ENCODE assay signal across 9 mouse cellular contexts in the genomic region with DNA sequence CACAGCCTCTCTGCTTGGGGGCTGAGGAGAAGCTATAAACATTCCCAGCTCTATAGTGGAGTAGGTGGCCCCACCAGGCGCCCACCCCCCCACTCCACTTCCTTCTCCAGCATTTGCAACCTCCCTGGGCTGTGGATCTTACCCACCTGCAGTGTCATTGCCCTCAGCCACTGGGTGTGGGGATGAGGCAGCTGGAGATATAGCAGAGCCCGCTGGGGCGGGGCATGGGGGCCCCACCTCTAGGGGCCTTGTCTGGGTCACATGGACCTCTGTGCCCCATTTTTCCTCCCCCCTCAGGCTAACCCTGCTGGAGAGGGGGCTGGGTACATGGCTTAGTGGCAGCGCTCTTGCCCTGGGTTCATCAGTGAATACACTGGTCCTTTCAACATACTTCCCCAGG. TPM values are rescaled to one million over a fixed set of nuclear protein-coding genes. Genes with fewer than 3 reads are reported as not detected.
A peak's percentile ranks its signal among the peaks of the same experiment; 100 is the strongest.
DNase-seq lines count a peak whose midpoint lies in the region; ATAC-seq lines count a peak whose summit lies in the region.
"Had no signal": no experiment of that assay in that cellular context is flagged by ENCODE, and none has a peak within 500 bp of the region (broad histone marks: within the 10 kb centered on the region; RNA-seq: fewer than 3 reads in every experiment).

TSS of gene Grifin (minus strand) at position 176 of the 400 bp plus-strand sequence.

- no peak for DNase-seq in heart, adult 9 months (ENCODE audit: low spot score in 2 of 2)
- DNase-seq in thymus, postnatal 10 days (ENCODE audit: low spot score in 2 of 2): peak; percentile 30 to 38
- DNase-seq in thymus, adult 18-20 months: no peak
- no peak for DNase-seq in cerebellum, adult 11-12 months
- DNase-seq in retina, postnatal 1 day: no peak

- H3K4me1 ChIP-seq in heart, embryonic 15.5 days (replicated peaks): peaks cover 28% of the 10 kb centered on the region
- H3K4me1 ChIP-seq in liver, embryonic 12.5 days: peaks cover 55% of the 10 kb centered on the region

- H3K9ac ChIP-seq in heart, embryonic 15.5 days: no peak within 1 kb of the TSS
- peak within 1 kb of the TSS; percentile 15 for H3K9ac ChIP-seq in liver, embryonic 12.5 days
- H3K9ac ChIP-seq: limb, embryonic 15.5 days had no signal

- no peaks in the 10 kb centered on the region for H3K9me3 ChIP-seq in heart, embryonic 15.5 days (replicated peaks)
- H3K9me3 ChIP-seq in liver, embryonic 12.5 days (replicated peaks): no peaks in the 10 kb centered on the region
- H3K9me3 ChIP-seq: limb, embryonic 15.5 days had no signal

- no peak within 1 kb of the TSS for H3K4me2 ChIP-seq in heart, embryonic 15.5 days
- H3K4me2 ChIP-seq in liver, embryonic 12.5 days: peak within 1 kb of the TSS; percentile 62
- H3K4me2 ChIP-seq: limb, embryonic 15.5 days had no signal

- WGBS in heart, embryonic 15.5 days: 80% methylated on average over 4 of the region's 4 CpGs
- 52% methylated on average over 4 of the region's 4 CpGs for WGBS in liver, embryonic 12.5 days (ENCODE audit: insufficient replicate concordance)

- no peak within 1 kb of the TSS for H3K4me3 ChIP-seq in heart, embryonic 15.5 days
- H3K4me3 ChIP-seq in liver, embryonic 12.5 days: peak within 1 kb of the TSS; percentile 18
- H3K4me3 ChIP-seq: limb, embryonic 15.5 days had no signal

- peak within 1 kb of the TSS; percentile 49; the same call in 1 of the 2 replicates for H3K27ac ChIP-seq in heart, embryonic 15.5 days
- peak within 1 kb of the TSS; percentile 60 for H3K27ac ChIP-seq in liver, embryonic 12.5 days
- H3K27ac ChIP-seq: limb, embryonic 15.5 days had no signal

- ATAC-seq in heart, embryonic 15.5 days (replicated peaks; ENCODE audit: insufficient number of reproducible peaks, insufficient read depth, low FRiP score, low read depth): no peak
- peak; percentile 91 for ATAC-seq in liver, embryonic 12.5 days

- H3K27me3 ChIP-seq in heart, embryonic 15.5 days: no peaks in the 10 kb centered on the region
- H3K27me3 ChIP-seq in liver, embryonic 12.5 days (replicated peaks): peaks cover 7% of the 10 kb centered on the region
- H3K27me3 ChIP-seq: limb, embryonic 15.5 days had no signal

- no peaks in the 10 kb centered on the region for H3K36me3 ChIP-seq in heart, embryonic 15.5 days
- no peaks in the 10 kb centered on the region for H3K36me3 ChIP-seq in liver, embryonic 12.5 days
- H3K36me3 ChIP-seq: limb, embryonic 15.5 days had no signal

RNA-seq across cellular contexts. Expression of gene Grifin, which starts in this region (rescaled TPM):
- polyA plus RNA-seq in heart, embryonic 15.5 days (2015; fragmentation: Nextera tagmentation; extraction: Ambion mirVana): 1.1 TPM in 1 of 2 replicates, not detected in the other
- 6.3 and 7.8 TPM in 2 replicates for polyA plus RNA-seq in liver, embryonic 12.5 days (2016; fragmentation: Nextera tagmentation; extraction: Ambion mirVana)
- polyA plus RNA-seq: limb, embryonic 15.5 days; neural tube, embryonic 14.5 days had no signal

Comparison
In these comparisons a context has a peak if more than half of its experiments do, and no peak if none do; other contexts are left out.
1. DNase-seq: peak in thymus, postnatal 10 days (2 of 2); none in heart, adult 9 months (0 of 2), thymus, adult 18-20 months (0 of 2), cerebellum, adult 11-12 months (single experiment) and retina, postnatal 1 day (single experiment).